Mouse (Mus musculus) urinary bladder, postnatal 14 days (tissue): ENCODE measurements around the gene Krt77.

Experiments used
- DNase-seq: peaks from one replicate; pipeline ENCODE4 v3.0.0; 2021; ENCODE audit warnings: low spot score

Krt77 gene

GRCm38 (mm10) chr15:101869431-101869830 is at the start of gene Krt77:
Krt77 (minus strand) TSS chr15:101869705.
- no peak for DNase-seq

GRCm38 (mm10) chr15:101916072-101916471 is 46.6 kb upstream of the Krt77 start:
- DNase-seq, result no peak

GRCm38 (mm10) chr15:101904849-101905248 is 35.3 kb upstream of the Krt77 start:
- DNase-seq, result no peak

- DNase-seq, result peak; percentile 31
Observed at GRCm38 (mm10) chr15:101902171-101903149, 33.0 kb upstream of the Krt77 start.

- DNase-seq, result no peak
Observed at GRCm38 (mm10) chr15:101895216-101895615, 25.7 kb upstream of the Krt77 start.

- DNase-seq, result no peak
Observed at GRCm38 (mm10) chr15:101892820-101893219, 23.3 kb upstream of the Krt77 start, which contains the start of gene Krt76. Krt76 (minus strand) TSS chr15:101892920.

- DNase-seq, result no peak
Observed at GRCm38 (mm10) chr15:101879776-101880175, 10.3 kb upstream of the Krt77 start.

- no peak for DNase-seq
Observed at GRCm38 (mm10) chr15:101878041-101878440, 8.5 kb upstream of the Krt77 start.

GRCm38 (mm10) chr15:101874383-101874782 is 4.9 kb upstream of the Krt77 start:
- DNase-seq, result no peak

- no peak for DNase-seq
Observed at GRCm38 (mm10) chr15:101873231-101873630, 3.7 kb upstream of the Krt77 start.

GRCm38 (mm10) chr15:101866754-101867153 is 2.8 kb downstream of the Krt77 start:
- no peak for DNase-seq

- DNase-seq, result peak; percentile 22
Observed at GRCm38 (mm10) chr15:101860421-101861130, 8.9 kb downstream of the Krt77 start.

GRCm38 (mm10) chr15:101859735-101860170 is 9.8 kb downstream of the Krt77 start:
- peak; percentile 60 for DNase-seq

GRCm38 (mm10) chr15:101858673-101859425 is 10.7 kb downstream of the Krt77 start:
- no peak for DNase-seq

- no peak for DNase-seq
Observed at GRCm38 (mm10) chr15:101856696-101857095, 12.8 kb downstream of the Krt77 start.

GRCm38 (mm10) chr15:101855732-101856131 is 13.8 kb downstream of the Krt77 start:
- peak; percentile 61 for DNase-seq

GRCm38 (mm10) chr15:101854294-101854693 is 15.2 kb downstream of the Krt77 start:
- no peak for DNase-seq

GRCm38 (mm10) chr15:101852571-101852970 is 16.9 kb downstream of the Krt77 start:
- no peak for DNase-seq

GRCm38 (mm10) chr15:101850694-101851093 is 18.8 kb downstream of the Krt77 start, which contains the start of gene Krt1:
Krt1 (minus strand) TSS chr15:101850794.
- DNase-seq, result no peak

- DNase-seq, result peak; percentile 34
Observed at GRCm38 (mm10) chr15:101845971-101846403, 23.5 kb downstream of the Krt77 start.

- peak; percentile 38 for DNase-seq
Observed at GRCm38 (mm10) chr15:101843192-101843591, 26.3 kb downstream of the Krt77 start.
